Mouse (Mus musculus): ENCODE measurements around the gene Agps. TPM values are rescaled to one million over a fixed set of nuclear protein-coding genes. Genes with fewer than 3 reads are reported as not detected.
"Not testable (repeated sequence)": the region's sequence is repeated elsewhere in the genome, so short reads cannot be mapped to it uniquely, and the experiment has no call there.

Gene Agps
- polyA plus RNA-seq, 1 experiment: 15.6 TPM

DNA sequence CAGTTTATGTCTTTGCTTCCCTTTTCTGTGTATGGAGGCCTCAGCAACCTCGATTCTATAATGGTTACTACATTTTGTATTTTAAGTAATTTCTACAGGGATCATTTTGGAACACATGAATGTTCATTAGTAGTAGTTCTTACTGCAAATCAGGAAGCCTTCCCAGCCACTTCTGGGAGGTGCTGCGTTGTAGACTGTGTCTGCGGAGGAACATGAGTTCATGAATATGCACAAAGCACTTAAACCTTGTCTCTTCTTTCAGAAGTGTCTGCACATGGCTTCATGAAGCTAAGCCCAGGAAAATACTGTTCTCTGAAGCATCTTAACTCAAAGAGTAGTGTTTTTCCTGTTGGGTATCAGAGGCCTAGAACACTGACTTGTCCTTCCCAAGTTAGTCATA is 96.0 kb downstream of the Agps start:
- DNase-seq (ENCODE audit: extremely low spot score in 1 of 2, low spot score in 1 of 2): no peak

DNA sequence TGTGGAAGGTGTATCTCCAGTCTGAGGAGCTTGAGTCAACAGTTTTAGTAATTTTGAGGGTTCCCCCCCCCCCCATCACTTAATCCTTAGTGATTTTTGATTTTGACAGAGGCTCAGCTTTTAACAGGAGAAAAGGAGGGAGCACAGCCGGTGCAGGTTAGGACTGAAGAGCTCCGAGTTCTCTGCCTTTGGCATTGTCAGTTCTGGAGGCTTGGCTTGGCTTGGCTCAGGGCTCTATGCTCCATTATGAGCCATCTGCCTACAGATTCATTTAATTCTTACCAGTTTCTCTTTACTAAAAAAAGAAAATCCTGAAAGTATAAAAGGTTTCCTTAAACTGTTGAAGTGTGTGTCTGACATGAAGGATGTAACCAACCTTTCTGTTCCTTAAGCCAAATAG is 97.2 kb downstream of the Agps start:
- no peak for DNase-seq (ENCODE audit: extremely low spot score in 1 of 2, low spot score in 1 of 2)

DNA sequence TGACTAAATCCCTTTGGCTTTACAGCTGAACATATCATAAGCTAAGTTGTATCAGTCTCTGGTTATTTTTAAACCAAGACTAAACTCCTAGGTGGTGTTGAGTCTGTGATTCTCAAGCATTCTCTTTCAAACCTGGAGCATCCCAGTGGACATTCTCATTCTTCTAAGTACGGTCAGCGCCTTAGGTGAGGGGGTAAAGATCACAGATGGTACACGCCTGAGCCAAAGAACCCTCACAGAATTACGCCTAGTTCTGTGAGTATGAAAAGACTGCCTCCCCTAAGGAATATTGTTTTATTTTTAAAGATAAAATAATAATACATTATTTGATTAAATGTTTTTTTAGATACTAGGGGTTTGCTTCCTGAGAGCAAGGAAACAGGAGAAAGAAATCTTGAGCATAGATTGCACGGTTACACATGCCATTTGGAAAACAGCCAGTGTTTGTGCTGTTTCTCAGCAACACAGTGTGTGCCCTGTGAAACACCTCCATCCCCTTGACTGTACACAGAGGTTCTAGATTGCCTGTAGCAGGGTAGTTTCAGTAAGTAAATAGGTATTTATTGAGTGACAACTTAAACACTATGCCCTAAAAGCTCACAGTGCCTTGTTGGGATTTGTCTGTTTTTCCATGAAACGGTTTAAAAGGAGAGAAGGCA is 97.9 kb downstream of the Agps start:
- DNase-seq (ENCODE audit: extremely low spot score in 1 of 2, low spot score in 1 of 2): no peak

DNA sequence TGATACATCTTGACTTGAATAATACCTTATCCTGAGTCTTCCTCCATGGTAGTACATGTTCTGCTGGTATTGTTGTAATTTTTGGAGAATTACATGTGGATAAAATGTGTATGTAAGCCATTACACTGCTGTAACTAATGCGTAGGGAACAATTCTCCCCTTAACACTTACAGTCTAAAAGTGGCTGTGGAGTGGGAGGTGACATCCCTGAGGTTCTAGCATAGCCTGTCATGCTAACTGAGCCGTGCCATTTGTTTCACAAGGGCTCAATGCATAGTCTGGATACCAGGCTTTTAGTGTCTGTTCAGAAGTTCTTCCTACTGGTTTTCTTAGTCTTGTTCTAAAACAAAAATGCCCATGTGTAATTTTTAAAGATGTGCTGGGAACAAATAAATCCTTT is 99.0 kb downstream of the Agps start:
- peak; percentile 50 to 65 for DNase-seq (ENCODE audit: extremely low spot score in 1 of 2, low spot score in 1 of 2)

DNA sequence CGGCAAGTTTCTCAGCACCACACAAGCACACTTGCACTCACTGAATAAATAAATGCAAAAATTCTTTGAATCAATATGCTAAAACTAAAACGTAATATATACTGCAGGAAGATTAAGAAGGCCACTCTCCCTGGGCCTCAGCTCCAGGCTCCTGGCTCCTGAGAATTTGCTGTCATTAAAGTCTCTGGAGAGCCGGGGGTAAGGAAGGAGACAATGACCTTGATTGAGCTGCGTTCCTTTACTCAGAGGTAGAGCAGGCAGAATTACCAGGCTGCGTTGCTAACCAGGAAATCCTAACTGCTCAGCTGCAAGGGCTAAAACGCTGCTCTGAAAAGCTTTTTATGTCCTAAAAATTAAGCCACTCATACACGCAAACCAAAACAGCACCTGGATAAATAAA is 101.6 kb downstream of the Agps start:
- no peak for DNase-seq (ENCODE audit: extremely low spot score in 1 of 2, low spot score in 1 of 2)

DNA sequence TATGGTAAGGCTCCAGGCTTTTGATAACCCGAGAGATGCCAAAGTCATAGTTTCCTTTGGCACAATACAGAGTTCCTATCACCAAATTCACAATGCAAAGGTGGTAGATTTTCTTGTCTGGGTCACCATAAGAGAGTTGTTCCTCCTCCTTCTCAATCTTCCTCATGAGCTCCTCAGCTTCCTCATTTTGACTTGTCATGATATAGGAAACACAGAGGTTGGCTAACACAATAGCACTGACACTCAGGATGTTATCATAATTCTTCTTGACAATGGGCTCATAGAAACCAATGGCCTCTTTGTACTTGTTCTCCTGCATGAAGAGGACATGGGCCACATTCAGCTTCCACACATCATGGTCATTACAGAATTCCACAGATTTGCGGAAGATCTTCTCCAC is 104.7 kb downstream of the Agps start:
- DNase-seq (ENCODE audit: extremely low spot score in 1 of 2, low spot score in 1 of 2): not testable (repeated sequence)

DNA sequence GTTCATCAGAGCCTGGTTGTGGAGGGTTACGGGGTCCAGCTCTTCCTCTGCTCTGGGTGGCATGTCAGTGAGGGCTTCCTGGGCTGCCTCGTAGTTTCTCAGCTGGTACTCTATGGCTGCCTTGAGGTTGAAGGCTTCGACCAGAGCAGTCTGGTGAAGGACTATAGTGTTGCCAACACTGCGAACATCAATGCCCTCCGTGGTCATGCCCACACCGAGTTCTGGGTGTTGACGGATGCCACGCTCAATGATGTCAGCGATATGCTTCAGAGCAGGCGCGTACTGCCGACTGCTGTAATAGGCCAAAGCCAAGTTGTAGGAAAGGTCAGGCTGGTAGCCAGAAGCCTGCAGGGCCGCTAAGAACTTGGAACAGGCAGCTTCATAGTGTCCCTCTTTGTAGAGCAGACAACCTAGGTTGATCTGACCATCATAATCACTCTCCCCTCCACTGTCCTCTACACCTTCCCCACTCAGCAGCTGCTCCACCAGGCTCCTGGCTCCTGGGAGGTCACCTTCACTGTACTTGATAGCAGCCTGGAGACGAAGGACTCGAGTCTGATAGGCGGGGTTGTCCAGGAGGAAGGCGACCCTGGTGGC is 105.6 kb downstream of the Agps start:
- not testable (repeated sequence) for DNase-seq (ENCODE audit: extremely low spot score in 1 of 2, low spot score in 1 of 2)

DNA sequence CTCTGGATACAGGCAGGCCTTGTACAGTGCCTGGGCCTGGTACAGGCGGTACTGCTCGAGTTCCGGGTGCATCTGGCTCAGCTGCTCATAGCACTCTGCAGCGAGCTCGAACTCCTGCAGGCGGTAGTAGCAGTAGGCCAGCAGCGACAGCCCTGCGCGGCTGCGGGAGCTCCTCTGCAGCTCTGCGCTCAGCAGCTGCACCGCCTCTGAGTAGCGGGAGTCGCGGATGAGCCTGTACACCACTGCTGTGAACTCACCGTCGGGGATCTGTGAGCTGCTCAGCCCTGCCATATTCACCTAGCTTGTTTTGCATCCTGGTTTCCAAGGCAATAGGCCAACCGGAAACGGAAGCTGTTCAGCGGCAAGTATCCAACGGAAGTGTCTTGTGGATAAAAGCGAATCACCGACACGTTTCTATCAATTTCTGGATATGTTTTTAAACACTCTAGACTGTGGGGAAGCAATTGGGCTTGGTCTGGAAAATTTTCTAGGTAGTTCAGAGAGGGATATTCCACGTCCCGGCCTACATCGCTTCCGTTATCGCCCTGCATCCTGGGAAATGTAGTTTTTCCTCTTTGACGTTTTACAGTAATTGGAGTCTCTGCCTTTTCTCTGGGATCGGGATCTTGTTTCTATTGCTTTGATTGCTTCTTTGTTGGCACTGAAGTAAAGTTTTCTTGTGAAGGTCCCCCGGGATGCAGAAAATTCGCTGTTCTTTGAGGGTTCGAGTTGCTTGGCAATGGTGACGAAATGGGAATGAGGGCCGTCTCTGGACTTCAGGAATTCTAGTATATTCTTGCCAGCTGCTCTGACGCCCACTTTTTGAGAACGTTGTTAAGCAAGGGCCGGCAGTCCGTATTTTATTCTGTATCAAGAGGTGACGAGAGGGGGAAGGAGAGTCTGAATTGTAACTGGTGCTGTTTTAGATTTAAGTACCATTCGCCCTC is 106.4 kb downstream of the Agps start, which contains the start of gene Ttc30b:
Gene Ttc30b, minus strand, starts transcription at position 469 of the 947 bp plus-strand sequence.
- peak; percentile 37 to 86 for DNase-seq (ENCODE audit: extremely low spot score in 1 of 2, low spot score in 1 of 2)

DNA sequence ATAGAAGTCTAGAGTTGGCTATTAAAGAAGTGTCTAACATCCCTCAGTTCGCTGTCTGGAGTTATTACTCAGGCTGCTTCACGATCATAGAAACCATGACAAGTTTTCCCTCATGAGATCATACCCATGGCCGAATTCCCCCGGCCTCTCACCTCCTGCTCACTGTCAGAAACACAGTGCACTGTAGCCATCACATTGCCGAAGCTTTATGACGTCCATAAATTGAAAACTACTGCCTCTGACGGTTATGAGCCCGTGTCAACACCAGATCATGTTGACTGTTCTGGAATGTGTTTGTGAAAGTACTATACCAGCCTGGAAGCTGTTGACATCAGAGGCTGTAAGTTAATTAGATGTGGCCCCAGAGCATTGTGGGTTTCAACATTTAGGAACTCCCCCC is 118.7 kb downstream of the Agps start:
- no peak for DNase-seq (ENCODE audit: extremely low spot score in 1 of 2, low spot score in 1 of 2)

DNA sequence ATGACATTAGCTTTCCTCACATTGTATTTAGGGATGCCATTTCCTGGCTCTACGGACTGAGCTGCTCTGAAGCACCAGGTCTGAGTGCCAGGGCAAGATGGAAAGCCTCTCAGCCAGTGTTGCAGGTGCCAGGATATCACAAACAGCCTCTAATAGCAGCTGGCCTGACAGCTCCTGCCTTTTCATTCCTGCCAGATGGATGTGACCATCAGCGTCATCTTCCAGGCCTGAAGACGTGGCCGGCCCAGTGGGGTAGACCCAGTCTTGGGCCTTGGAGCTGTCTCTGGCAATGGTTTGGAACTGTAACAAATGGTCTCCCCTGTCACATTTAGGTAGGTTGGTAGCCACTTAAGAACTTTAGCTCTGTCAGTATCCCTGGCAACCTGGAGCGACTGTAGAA is 121.3 kb downstream of the Agps start:
- DNase-seq (ENCODE audit: extremely low spot score in 1 of 2, low spot score in 1 of 2): no peak

DNA sequence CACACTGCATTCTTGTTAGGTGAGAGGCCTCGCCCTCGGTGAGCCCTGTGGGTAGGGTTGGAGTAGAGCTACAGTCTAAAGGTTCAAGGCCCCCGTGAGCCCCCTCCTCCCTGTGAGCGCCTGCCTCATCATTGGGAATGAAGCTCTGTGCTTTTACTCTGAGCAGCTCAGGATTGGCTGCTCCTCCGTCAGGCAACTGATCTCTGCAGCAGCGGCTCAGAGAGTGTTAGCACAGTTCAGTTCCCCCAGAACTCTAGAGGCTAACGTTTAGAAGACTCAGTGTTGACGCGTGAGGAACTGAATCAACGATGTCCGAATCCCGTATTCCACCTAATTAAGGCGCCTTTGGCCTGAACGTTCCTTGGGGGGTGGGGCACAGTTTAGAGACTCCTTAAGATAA is 123.7 kb downstream of the Agps start:
- DNase-seq (ENCODE audit: extremely low spot score in 1 of 2, low spot score in 1 of 2): no peak

DNA sequence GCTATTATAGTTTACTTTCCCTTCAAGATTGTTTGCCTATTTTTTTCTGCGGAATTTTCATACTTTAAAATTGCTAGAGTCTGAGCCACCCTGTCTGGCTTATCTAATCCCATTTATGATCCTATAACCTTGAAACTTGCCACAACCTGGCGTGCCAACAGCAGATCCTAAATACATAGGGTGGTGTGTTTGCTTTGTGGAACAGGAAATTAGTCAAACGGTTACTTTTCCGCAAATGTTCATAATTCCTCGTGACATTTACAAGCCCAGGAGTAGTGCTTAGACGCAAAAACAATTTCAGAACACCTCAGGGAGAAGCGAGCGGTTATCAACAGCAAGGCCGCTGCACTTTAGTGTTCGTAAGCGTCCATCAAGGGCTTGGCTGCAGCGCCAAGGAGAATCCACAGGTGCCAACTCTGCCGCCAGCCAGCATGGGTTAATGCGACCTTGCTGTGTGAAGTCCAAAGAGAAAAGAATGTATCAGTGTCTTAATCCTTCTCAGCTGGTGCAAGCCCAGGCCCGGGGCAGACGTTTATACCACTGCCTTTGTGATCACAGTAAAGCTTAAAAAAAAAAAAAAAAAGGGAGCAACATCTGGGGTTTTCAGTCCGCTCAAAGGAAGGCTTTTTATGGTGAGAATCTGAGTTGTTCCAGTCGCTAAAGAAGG is 127.3 kb downstream of the Agps start:
- no peak for DNase-seq (ENCODE audit: extremely low spot score in 1 of 2, low spot score in 1 of 2)

DNA sequence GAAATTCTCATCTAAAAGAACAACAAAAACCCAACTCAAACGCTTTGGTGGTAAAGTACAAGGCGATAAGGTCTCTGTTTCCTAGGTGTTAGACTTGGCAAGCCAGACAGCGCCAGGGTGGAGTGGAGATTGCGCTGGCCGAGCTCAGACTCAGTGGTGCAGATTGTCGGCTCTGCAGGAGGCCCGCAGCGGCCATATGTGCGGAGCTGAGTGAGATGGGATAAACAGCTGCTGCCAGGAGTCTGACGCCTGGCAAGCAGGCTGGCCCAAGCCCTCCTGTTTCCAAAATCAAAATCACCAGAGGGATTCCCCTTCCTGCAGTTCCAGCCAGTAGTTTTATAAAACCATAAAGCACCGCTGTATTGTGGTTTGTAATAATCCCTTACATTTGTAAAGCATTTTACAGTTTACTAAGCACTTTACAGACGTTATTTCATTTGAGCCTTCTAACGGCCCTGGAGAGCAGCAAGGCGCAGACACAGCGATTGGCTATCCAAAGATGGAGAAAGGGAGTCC is 127.9 kb downstream of the Agps start:
- no peak for DNase-seq (ENCODE audit: extremely low spot score in 1 of 2, low spot score in 1 of 2)

DNA sequence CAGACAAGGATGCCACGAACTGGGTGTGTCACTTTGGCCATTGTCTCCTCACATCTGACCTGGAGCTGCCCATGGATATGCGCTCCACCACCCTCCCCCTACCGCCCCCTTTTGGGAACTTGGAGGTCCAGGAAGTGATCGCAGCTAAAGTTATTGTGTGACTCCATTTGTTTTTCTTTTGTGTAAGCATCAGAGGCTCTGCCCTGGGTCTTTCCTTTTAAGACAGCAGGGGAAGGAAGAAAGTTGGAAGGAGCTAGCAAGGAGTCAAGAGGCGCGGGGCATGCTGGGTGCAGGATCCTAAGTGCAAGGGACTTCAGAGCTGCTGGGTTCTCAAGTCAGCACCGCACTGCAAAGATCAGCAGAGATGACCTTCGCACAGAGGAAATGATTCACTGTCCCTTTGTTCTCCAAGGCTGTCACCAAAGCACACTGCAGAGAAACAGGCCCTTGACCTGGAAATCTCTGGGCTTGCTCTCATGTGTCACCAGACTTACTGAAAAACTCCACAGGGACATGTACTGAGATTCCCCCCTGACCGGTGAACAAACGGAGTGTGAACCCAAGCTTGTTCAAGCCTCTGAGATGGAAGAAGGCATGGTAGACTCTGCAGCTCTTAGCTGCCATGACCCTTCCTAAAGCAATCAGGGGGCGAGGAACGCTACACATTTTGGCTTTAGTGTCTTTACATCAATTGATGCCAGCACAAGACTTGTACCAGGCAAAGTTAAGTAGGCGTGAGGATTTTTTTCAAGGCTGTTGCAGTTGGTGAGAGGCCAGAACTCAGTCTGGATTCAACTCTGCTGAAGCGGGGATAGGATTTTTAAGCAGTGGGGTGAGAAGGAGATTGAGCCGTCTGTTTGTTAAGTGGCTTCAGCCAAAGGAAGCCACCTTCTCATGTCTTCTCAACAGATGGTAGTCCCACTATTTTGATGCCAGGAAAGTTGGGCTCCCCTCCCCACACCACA is 128.7 kb downstream of the Agps start:
- peak in 1 of 2 experiments; percentile 61 for DNase-seq (ENCODE audit: extremely low spot score in 1 of 2, low spot score in 1 of 2)

DNA sequence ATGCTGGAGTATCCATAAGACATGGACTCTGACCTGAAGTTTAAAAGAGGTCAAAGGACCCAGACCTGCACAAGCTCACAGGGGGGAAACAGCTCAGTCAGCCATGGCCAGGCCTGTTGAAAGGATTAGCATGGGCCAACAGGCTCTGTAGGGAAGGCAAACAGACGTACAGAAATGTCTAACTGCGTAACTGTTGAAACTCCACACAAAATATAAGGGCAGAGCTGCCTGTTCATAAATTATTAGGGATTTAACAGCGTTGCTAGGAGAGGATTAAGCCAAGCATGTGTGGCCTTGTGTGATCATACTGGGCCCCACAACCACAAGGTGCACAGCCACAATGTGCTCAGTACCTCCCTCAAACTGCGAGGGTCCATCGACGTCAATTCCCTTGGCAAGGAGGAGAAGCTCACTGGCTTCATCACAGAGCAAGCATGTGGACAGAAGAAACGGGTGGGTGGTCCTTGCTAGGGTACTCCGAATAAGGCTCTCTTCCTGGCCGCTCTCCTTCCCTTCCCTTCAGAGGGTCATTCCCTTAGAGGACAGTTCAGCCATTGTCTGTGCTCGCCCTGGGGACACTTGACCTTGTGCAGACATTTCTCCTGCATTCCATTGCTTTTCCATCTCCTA is 131.3 kb downstream of the Agps start:
- DNase-seq (ENCODE audit: extremely low spot score in 1 of 2, low spot score in 1 of 2): no peak

DNA sequence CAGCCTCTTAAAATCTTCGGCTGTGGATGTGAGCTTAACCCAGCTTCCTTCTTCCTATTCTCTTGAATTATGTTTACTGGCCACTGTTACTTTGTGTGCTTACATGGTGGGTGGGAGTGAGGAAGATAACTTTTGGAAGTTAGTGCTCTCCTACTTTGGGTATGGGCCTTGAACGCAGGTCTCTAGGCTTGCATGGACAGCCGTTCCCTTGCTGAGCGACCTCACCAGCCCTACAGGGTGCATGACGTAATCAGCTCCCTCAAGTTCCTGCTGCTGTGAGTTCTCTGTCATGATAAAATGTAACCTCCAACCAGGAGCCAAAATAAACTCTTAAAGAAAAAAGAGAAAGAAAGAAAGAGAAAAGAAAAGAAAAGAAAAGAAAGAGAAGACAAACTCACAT is 132.1 kb downstream of the Agps start:
- no peak for DNase-seq (ENCODE audit: extremely low spot score in 1 of 2, low spot score in 1 of 2)

DNA sequence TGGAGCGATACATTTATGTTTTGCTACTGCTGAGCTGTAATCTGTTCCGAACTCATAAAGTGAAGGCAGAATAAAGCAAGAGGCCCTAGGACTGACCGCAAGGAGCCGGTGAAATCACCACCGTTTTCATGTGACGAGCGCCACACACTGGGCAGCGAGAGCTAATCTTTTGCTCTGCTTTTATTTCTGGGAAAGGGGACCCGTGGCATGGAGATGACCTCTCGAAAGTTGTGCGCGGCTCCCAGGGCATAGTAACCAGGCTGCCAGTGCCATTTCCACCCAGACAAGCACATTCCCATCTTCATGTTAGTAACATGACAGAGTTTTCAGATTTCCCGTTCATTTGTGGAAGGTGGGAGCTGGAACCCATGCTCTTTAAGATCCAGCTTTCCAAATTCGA is 132.5 kb downstream of the Agps start:
- peak in 1 of 2 experiments; percentile 58 for DNase-seq (ENCODE audit: extremely low spot score in 1 of 2, low spot score in 1 of 2)

DNA sequence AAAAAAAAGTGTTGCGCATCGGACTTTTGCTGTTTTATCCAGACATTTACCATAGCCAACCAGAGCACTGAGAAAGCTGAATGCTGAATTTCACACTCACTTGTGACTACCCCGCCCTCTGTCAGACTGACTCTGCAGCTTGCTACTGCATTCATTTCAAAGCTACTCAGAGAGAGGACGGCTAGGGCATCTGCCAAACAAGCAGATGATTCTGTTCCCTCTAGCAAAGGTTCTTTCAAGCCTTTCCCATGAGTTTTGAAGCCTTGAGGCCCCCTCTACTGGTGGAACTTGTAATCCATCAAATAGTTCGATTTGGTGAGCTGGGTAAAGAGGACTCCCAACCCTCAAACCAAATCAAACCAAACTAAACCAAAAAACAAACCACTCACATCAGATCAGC is 133.0 kb downstream of the Agps start:
- peak; percentile 79 to 89 for DNase-seq (ENCODE audit: extremely low spot score in 1 of 2, low spot score in 1 of 2)

DNA sequence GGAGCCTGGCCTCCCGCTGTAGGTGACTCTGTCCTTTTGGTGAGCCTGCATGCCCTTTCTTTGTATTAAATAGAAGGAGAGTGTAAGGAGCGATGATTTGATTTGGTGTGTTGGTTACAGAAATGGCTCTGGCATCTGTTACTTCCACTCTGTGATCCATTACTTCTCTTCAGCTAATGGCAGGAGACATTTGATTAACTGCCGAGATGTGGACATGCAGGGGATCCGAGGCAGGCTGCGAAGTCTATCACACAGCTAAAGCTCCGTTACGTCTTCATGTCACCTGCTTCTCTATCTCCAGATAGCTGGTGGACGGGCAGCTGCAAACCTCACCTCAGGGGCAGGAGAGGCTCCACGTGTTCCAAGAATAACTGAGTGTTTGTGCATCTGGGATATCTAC is 142.2 kb downstream of the Agps start:
- DNase-seq (ENCODE audit: extremely low spot score in 1 of 2, low spot score in 1 of 2): no peak
